Mouse (Mus musculus) gastrocnemius, adult 18-20 months (tissue): Measurements from ENCODE around the gene Fiz1. TPM values are rescaled to one million over a fixed set of nuclear protein-coding genes. Genes with fewer than 3 reads are reported as not detected.

Experiments
- total RNA-seq, 2 experiments: library from RNA; stranded (reverse); gene quantifications; 2 replicates each; pipeline ENCODE4 v1.2.3; 2021

Gene Fiz1
- total RNA-seq, 2 experiments from 2014 or later: 19.0 to 24.4 TPM

Other genes starting within 250 kb of the Fiz1 start
- gene Fam71e2, start 243.4 kb downstream of the Fiz1 start, total RNA-seq: not detected
- gene Il11, start 231.8 kb downstream of the Fiz1 start, total RNA-seq: under 1 TPM in 1 of 2 experiments, not detected in 1; 0.14 TPM
- not detected for gene Tmem190, start 231.8 kb downstream of the Fiz1 start, total RNA-seq
- gene Tmem238, start 225.0 kb downstream of the Fiz1 start, total RNA-seq: 10 to 100 TPM in 1 of 2 experiments, 1 to 10 TPM in 1; 7.1 to 10.0 TPM
- gene Rpl28, start 221.8 kb downstream of the Fiz1 start, total RNA-seq: 100 to 1,000 TPM; 582 to 601 TPM
- 10 to 100 TPM; 84.1 to 86.9 TPM for gene Ube2s, start 202.1 kb downstream of the Fiz1 start, total RNA-seq
- not detected for gene Shisa7, start 170.0 kb downstream of the Fiz1 start, total RNA-seq
- 1 to 10 TPM; 6.0 to 8.2 TPM for gene Isoc2b, start 144.4 kb downstream of the Fiz1 start, total RNA-seq
- 10 to 100 TPM; 26.9 to 32.6 TPM for gene Isoc2a, start 137.5 kb downstream of the Fiz1 start, total RNA-seq
- under 1 TPM; 0.18 to 0.64 TPM for gene Gm36210, start 108.2 kb downstream of the Fiz1 start, total RNA-seq
- gene Zfp628, start 99.5 kb downstream of the Fiz1 start, total RNA-seq: 1 to 10 TPM; 8.7 to 8.9 TPM
- gene Nat14, start 92.7 kb downstream of the Fiz1 start, total RNA-seq: 1 to 10 TPM; 3.2 to 4.6 TPM
- gene Ssc5d, start 88.9 kb downstream of the Fiz1 start, total RNA-seq: 1 to 10 TPM; 3.9 to 4.7 TPM
- 100 to 1,000 TPM in 1 of 2 experiments, 10 to 100 TPM in 1; 37.4 to 119 TPM for gene Sbk2, start 50.3 kb downstream of the Fiz1 start, total RNA-seq
- 10 to 100 TPM in 1 of 2 experiments, 1 to 10 TPM in 1; 1.8 to 15.5 TPM for gene Sbk3, start 43.5 kb downstream of the Fiz1 start, total RNA-seq
- 10 to 100 TPM in 1 of 2 experiments, 1 to 10 TPM in 1; 8.7 to 13.9 TPM for gene Zfp579, start 18.5 kb downstream of the Fiz1 start, total RNA-seq
- 1 to 10 TPM; 8.0 to 8.5 TPM for gene Zfp524, start 282 bp downstream of the Fiz1 start, total RNA-seq
- not detected for gene Gm44973, start 799 bp upstream of the Fiz1 start, total RNA-seq
- gene Zfp865, start 5.7 kb upstream of the Fiz1 start, total RNA-seq: 10 to 100 TPM; 12.4 to 13.2 TPM
- gene Ccdc106, start 5.9 kb upstream of the Fiz1 start, total RNA-seq: not detected
- not detected for gene 4632433K11Rik, start 19.4 kb upstream of the Fiz1 start, total RNA-seq
- 1 to 10 TPM; 2.7 to 2.8 TPM for gene Zfp784, start 23.7 kb upstream of the Fiz1 start, total RNA-seq
- gene Zfp580, start 36.8 kb upstream of the Fiz1 start, total RNA-seq: 1 to 10 TPM; 2.4 to 3.7 TPM
- gene U2af2, start 47.4 kb upstream of the Fiz1 start, total RNA-seq: 10 to 100 TPM; 39.0 to 49.6 TPM
- gene Epn1, start 65.5 kb upstream of the Fiz1 start, total RNA-seq: 100 to 1,000 TPM; 161 to 183 TPM
- not detected for gene Rfpl4, start 102.3 kb upstream of the Fiz1 start, total RNA-seq
- gene Rasl2-9, start 111.3 kb upstream of the Fiz1 start, total RNA-seq: 1 to 10 TPM; 2.1 to 2.6 TPM
- not detected for gene Vmn1r55, start 135.0 kb upstream of the Fiz1 start, total RNA-seq
- gene Vmn1r56, start 182.1 kb upstream of the Fiz1 start, total RNA-seq: not detected
- gene Vmn1r57, start 203.8 kb upstream of the Fiz1 start, total RNA-seq: not detected